8 mouse cellular contexts compared by ENCODE assay signal in genomic region chr11:6415551-6416404, GRCm38 (mm10). TPM values are rescaled to one million over a fixed set of nuclear protein-coding genes. Genes with fewer than 3 reads are reported as not detected.
A peak's percentile ranks its signal among the peaks of the same experiment; 100 is the strongest.
DNase-seq lines count a peak whose midpoint lies in the region; ATAC-seq and TF ChIP-seq lines count a peak whose summit lies in the region.

No protein-coding gene starts in this region.

- DNase-seq in CD4-positive helper T cell, adult 2 months (ENCODE audit: low read depth, low spot score), result peak; percentile 98
- DNase-seq in brain, embryonic 14.5 days (ENCODE audit: low read depth), result peak; percentile 98
- peak; percentile 97 for DNase-seq in liver
- peak; percentile 94 to 99 for DNase-seq in monocyte, adult 2 months (ENCODE audit: low read depth in 1 of 2, low spot score in 2 of 2)
- peak; percentile 98 to 99 for DNase-seq in spleen, postnatal 14 days (ENCODE audit: low spot score in 2 of 2)

- H3K36me3 ChIP-seq in heart, embryonic 11.5 days (ENCODE audit: control insufficient read depth, insufficient read depth, low read length), result peaks cover 19% of the 10 kb centered on the region
- H3K36me3 ChIP-seq in kidney, embryonic 16.5 days (ENCODE audit: insufficient read depth, low read length), result peaks cover 23% of the 10 kb centered on the region

- peak; percentile 85 for ATAC-seq in erythroblast, adult 5-6 weeks (replicated peaks; ENCODE audit: low FRiP score, poor library complexity, severe bottlenecking)
- peak; percentile 93 for ATAC-seq in heart, embryonic 11.5 days (replicated peaks; ENCODE audit: insufficient number of reproducible peaks, low FRiP score, low TSS enrichment)
- ATAC-seq in kidney, embryonic 16.5 days (ENCODE audit: low FRiP score, low TSS enrichment), result peak; percentile 97

- peak overlapping the region; percentile 98 for H3K4me2 ChIP-seq in heart, embryonic 11.5 days
- H3K4me2 ChIP-seq in kidney, embryonic 16.5 days (replicated peaks; ENCODE audit: low read depth, low read length), result peak overlapping the region; percentile 96

- H3K9ac ChIP-seq in heart, embryonic 11.5 days (ENCODE audit: low read depth, low read length), result peak overlapping the region; percentile 99
- peak overlapping the region; percentile 100 for H3K9ac ChIP-seq in kidney, embryonic 16.5 days (replicated peaks; ENCODE audit: low read length)

- no peaks in the 10 kb centered on the region for H3K27me3 ChIP-seq in heart, embryonic 11.5 days (ENCODE audit: control insufficient read depth, insufficient read depth, low read length)
- no peaks in the 10 kb centered on the region for H3K27me3 ChIP-seq in kidney, embryonic 16.5 days (ENCODE audit: insufficient read depth, low read length)

- H3K9me3 ChIP-seq in heart, embryonic 11.5 days (replicated peaks; ENCODE audit: control insufficient read depth, low read length), result no peaks in the 10 kb centered on the region
- H3K9me3 ChIP-seq in kidney, embryonic 16.5 days (ENCODE audit: low read length), result no peaks in the 10 kb centered on the region

- no peak for TF ChIP-seq CTCF in brain, embryonic 14.5 days (IDR thresholded peaks at IDR 0.05; ENCODE audit: borderline replicate concordance, extremely low read depth, insufficient read depth, insufficient read length)

- H3K4me3 ChIP-seq in heart, embryonic 11.5 days (ENCODE audit: low read depth, low read length), result peak overlapping the region; percentile 92
- H3K4me3 ChIP-seq in kidney, embryonic 16.5 days (ENCODE audit: low read length), result peak overlapping the region; percentile 100

- TF ChIP-seq POLR2A in brain, embryonic 14.5 days (IDR thresholded peaks at IDR 0.05; ENCODE audit: borderline replicate concordance, extremely low read depth, insufficient read depth, insufficient read length, poor library complexity, severe bottlenecking), result peak; percentile 66

- peaks cover 20% of the 10 kb centered on the region for H3K4me1 ChIP-seq in heart, embryonic 11.5 days (ENCODE audit: control insufficient read depth, insufficient read depth, low read length)
- peaks cover 22% of the 10 kb centered on the region for H3K4me1 ChIP-seq in kidney, embryonic 16.5 days (ENCODE audit: insufficient read depth, low read length)

- H3K27ac ChIP-seq in heart, embryonic 11.5 days (ENCODE audit: low read depth, low read length), result peak overlapping the region; percentile 98
- peak overlapping the region; percentile 99 for H3K27ac ChIP-seq in kidney, embryonic 16.5 days (ENCODE audit: low read length)

- WGBS in heart, embryonic 11.5 days (ENCODE audit: insufficient replicate concordance), result under 1% methylated on average over 86 of the region's 102 CpGs
- WGBS in kidney, embryonic 16.5 days, result under 1% methylated on average over 76 of the region's 102 CpGs

RNA-seq across cellular contexts. Expression of gene Ppia, which starts 0.5 kb away (rescaled TPM):
- 2,174 and 2,845 TPM in 2 replicates for polyA plus RNA-seq in brain, embryonic 14.5 days (2012; rRNA removed)
- total RNA-seq in erythroblast, adult 5-6 weeks (2015; ENCODE audit: low replicate concordance), result 1,176 and 1,185 TPM in 2 replicates
- 351 and 513 TPM in 2 replicates for total RNA-seq in erythroblast, adult 5-6 weeks (2017; ENCODE audit: low replicate concordance)
- 4,475 and 4,598 TPM in 2 replicates for polyA plus RNA-seq in heart, embryonic 11.5 days (2014; fragmentation: Nextera tagmentation; extraction: Ambion mirVana)
- polyA plus RNA-seq in kidney, embryonic 16.5 days (2015; fragmentation: Nextera tagmentation; extraction: Ambion mirVana), result 4,884 and 4,942 TPM in 2 replicates

RNA-seq across cellular contexts. Expression of gene Zmiz2, which starts 26.9 kb away (rescaled TPM):
- 65.3 and 153 TPM in 2 replicates for polyA plus RNA-seq in brain, embryonic 14.5 days (2012; rRNA removed)
- total RNA-seq in erythroblast, adult 5-6 weeks (2015; ENCODE audit: low replicate concordance), result 9.8 and 12.9 TPM in 2 replicates
- 1.5 and 3.1 TPM in 2 replicates for total RNA-seq in erythroblast, adult 5-6 weeks (2017; ENCODE audit: low replicate concordance)
- polyA plus RNA-seq in heart, embryonic 11.5 days (2014; fragmentation: Nextera tagmentation; extraction: Ambion mirVana), result 6.8 and 7.9 TPM in 2 replicates
- polyA plus RNA-seq in kidney, embryonic 16.5 days (2015; fragmentation: Nextera tagmentation; extraction: Ambion mirVana), result 11.7 and 12.5 TPM in 2 replicates

RNA-seq across cellular contexts. Expression of gene H2afv, which starts 28.5 kb away (rescaled TPM):
- polyA plus RNA-seq in brain, embryonic 14.5 days (2012; rRNA removed), result 207 and 320 TPM in 2 replicates
- total RNA-seq in erythroblast, adult 5-6 weeks (2015; ENCODE audit: low replicate concordance), result 53.3 and 54.0 TPM in 2 replicates
- total RNA-seq in erythroblast, adult 5-6 weeks (2017; ENCODE audit: low replicate concordance), result 32.3 and 44.9 TPM in 2 replicates
- polyA plus RNA-seq in heart, embryonic 11.5 days (2014; fragmentation: Nextera tagmentation; extraction: Ambion mirVana), result 353 and 356 TPM in 2 replicates
- 560 and 596 TPM in 2 replicates for polyA plus RNA-seq in kidney, embryonic 16.5 days (2015; fragmentation: Nextera tagmentation; extraction: Ambion mirVana)

RNA-seq across cellular contexts. Expression of gene Purb, which starts 59.9 kb away (rescaled TPM):
- polyA plus RNA-seq in brain, embryonic 14.5 days (2012; rRNA removed), result 8.8 and 12.8 TPM in 2 replicates
- total RNA-seq in erythroblast, adult 5-6 weeks (2015; ENCODE audit: low replicate concordance), result 16.1 and 21.9 TPM in 2 replicates
- total RNA-seq in erythroblast, adult 5-6 weeks (2017; ENCODE audit: low replicate concordance), result 13.0 and 19.0 TPM in 2 replicates
- 22.3 and 25.5 TPM in 2 replicates for polyA plus RNA-seq in heart, embryonic 11.5 days (2014; fragmentation: Nextera tagmentation; extraction: Ambion mirVana)
- polyA plus RNA-seq in kidney, embryonic 16.5 days (2015; fragmentation: Nextera tagmentation; extraction: Ambion mirVana), result 24.8 and 30.1 TPM in 2 replicates

Comparison
In these comparisons a context has a peak if more than half of its experiments do, and no peak if none do; other contexts are left out.
1. Peak in every context shown above with its lines: DNase-seq, ATAC-seq, H3K4me3 ChIP-seq and H3K27ac ChIP-seq.